Mouse (Mus musculus): ENCODE measurements around the gene Olfr195.
"Not testable (repeated sequence)": the region's sequence is repeated elsewhere in the genome, so short reads cannot be mapped to it uniquely, and the experiment has no call there.

The Olfr195 gene

DNA sequence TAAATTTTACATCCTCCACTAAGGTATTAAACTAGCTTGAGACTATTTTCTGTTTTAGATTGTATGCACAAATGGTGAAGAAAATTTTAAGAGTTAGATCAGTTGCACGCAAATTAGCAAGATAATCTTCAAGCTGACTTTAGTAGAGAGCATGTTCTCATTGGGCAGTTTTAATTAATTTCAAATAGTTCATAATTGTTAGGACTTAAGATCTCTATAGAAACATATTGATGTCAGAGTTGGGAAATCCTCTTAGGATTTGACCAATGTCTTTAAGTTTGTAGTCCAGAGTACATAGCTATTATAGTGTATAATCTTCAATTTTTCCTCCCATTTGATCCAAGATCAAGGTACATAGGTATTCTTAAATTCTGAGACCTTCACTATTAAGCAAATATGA lies at the start of gene Olfr195:
TSS of gene Olfr195 (plus strand) at position 301 of the 400 bp plus-strand sequence.
- DNase-seq (ENCODE audit: low spot score in 2 of 2) = no peak

DNA sequence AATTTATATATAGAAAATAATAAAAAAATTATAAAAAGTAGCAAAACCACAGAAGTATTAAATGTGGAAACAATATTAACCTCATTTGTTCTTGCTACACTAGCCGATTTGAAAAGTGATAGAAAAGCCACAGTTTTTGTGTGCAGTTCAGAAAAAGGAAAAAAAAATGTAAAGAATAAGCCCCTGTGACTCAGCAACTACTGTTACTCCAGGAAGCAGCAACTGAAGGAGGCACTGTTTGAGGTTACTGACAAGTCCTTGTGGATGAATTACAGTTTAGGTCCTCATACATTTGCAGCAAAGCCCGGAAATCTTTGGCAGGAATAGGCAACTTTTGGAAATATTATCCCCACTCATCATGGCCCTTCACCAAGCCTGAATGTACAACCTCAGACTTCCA lies 41.5 kb upstream of the Olfr195 start:
- DNase-seq (ENCODE audit: low spot score in 2 of 2) = no peak

DNA sequence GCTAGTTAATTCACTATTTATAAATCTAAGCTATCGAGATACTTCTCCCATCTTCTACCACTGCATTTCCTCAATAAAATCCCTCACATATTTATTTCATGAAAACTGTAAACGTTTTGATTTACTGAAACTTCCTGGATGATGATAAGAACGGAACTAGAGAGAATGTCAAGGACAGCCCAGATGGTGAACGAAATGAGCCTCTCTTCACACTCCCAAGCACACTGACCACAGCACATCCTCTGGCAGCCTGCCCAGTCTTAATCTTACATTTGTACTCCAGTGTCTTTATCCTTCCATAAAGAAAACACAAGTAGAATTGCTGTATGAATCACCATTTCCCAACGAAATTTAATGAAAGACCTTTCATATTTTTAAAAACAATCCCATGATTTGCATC lies 38.3 kb upstream of the Olfr195 start:
- DNase-seq (ENCODE audit: low spot score in 2 of 2) = not testable (repeated sequence)

DNA sequence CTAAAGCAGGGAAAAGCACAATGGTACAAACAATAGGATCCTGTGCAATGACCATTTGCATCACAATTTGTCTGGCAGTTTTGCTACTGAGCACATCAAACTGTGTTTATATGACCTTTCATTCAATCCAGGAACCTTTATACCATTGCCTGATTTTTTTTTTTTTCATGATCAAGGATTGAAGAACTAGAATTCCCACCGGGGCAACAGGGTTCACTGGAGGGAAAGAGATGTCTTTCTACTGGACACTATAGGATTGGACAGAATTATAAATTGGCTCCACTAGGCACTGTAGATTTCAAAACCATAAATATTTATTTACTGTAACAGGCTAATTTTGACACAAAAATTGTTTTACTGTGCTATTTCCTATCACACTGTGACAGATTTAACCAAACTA lies 35.1 kb upstream of the Olfr195 start, which contains the start of gene Olfr193:
TSS of gene Olfr193 (minus strand) at position 101 of the 400 bp plus-strand sequence.
- DNase-seq (ENCODE audit: low spot score in 2 of 2) = no peak

DNA sequence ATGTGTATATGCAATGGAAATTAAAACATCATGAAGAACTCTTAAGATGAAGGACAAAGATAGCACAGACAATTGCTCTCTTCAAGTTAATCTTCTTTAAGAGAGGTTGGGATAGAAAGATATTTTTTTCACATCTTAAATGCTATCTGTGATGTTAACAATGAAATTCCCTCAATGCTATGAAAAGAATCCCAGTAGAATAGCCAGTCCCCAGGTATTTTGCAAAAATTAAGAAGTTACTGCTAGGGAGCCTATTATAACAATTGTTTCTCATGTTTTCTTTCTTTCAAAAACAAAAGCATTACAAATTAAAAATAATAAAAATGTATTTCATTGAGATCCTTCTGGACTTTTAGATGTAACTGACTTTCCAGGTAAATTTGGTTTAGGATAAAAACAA lies 25.9 kb upstream of the Olfr195 start, which contains the start of gene Olfr194:
TSS of gene Olfr194 (minus strand) at position 101 of the 400 bp plus-strand sequence.
- no peak for DNase-seq (ENCODE audit: low spot score in 2 of 2)

DNA sequence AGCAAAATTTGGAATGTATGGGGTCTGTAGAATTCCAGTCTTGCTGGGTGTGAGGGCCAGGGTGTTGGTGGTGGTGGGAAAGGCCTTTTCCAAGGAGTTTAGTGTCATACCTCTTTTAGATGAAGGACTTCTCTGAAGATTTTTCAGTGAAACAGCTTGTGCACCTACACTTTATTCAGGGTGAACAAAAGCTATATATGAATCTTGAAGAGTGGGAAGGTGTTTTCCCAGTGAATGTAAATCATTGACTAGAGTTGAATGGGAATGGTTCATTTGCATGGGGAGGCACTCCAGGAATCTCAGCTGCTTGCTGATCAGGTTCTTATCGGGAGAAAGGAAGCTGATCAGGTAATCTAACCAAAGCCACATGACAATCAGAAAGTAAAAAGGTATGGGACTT lies 16.1 kb upstream of the Olfr195 start:
- DNase-seq (ENCODE audit: low spot score in 2 of 2) = no peak

DNA sequence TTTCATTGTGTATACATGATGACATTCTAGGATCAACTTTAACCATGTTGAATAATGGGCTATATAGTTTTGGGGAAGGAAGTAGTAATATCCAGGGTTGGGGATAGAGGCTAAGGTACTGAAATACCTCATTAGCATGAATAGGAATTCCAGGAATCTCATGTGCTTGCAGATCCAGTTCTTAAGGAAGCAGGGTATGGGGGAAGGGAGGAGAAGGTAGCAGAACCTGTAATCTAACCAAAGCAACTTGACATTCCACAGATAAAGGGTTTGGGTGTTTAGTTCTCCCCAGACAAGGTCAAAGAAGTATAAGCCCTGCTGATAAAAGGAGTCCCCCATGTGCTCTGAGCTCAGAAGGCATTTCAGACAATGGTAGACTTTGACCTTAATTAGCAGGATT lies 5.7 kb upstream of the Olfr195 start:
- DNase-seq (ENCODE audit: low spot score in 2 of 2) = no peak

DNA sequence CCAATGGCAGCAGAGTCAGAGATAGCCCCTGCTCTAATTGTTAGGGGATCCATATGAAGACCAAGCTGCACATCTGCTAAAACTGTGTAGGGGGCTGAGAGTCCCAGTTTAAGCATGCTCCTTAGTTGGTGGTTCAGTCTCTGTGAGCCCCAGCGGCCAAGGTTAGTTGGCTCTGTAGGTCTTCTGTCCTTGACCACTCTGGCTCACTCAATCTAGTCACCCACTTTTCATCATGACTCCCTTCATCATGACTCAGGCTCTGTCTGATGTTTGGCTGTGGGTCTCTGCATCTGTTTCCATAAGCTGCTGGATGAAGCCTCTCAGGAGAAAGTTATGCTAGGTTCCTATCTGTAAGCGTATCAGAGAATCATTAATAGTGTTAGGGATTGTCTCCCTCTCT lies 5.2 kb downstream of the Olfr195 start:
- no peak for DNase-seq (ENCODE audit: low spot score in 2 of 2)

DNA sequence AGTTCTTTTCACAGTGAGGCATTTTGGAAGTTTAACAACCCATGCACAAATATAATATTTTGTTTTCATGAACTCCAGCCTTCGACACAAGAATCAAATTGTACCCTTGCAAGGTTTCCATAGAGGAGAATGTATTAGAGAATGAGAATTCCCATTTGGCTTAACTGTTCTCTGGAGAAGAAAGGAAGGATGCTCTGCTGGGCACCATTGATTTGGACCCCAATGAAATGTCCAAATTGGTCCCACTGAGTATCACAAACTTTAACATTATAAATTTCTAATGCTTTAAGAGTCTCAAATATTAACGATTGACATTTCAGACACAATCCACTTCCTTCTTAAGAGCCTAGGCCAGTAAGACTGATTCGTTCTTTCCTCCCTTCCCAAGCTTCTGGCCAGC lies 23.5 kb downstream of the Olfr195 start, which contains the start of gene Olfr196:
TSS of gene Olfr196 (minus strand) at position 101 of the 400 bp plus-strand sequence.
- no peak for DNase-seq (ENCODE audit: low spot score in 2 of 2)

Measured in frontal cortex, postnatal 14 days (tissue).